Mouse (Mus musculus): ENCODE results near the gene Robo1.

DNA sequence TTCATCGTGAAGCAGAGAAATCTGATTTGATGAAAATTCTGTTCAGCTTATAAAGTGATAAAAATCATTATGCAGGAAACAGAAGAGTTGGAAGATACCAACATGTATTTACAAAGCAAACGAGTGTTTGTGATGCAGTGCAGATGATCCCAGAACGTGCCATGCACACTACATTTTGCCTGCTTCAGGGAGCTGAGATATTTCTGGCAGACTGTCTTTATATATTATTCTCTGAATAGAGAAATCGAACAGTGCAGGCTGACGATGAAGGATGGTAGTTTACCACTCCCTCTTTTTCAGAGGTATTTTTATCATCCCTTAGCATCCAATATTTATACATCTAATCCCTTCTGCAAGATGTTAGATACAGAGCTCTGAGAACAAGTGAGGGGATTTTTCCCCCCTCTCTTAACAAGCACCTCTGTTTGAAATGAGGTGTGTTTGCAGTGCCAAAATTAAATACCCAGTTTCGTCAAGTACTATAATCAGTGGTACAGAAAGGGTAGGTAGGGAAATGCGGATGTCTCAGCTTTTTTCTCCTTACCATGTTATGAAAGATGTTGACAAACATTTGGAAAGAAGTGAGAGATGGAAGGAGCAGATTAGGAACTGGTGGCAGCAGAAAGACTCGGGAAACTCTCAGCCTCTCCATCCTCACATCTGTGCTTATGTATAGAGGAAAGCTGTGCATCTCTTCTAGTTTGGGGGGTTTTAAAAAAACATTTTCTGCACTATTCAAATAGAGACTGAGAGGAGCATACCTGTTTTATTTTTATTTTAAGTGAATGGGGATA, at the start of gene Robo1:
- TF ChIP-seq CTCF (IDR thresholded peaks at IDR 0.05; ENCODE audit: low read depth), result no peak
- no peak for TF ChIP-seq EP300 (optimal IDR thresholded peaks at IDR 0.05)
